Mouse (Mus musculus) brain, embryonic 14.5 days (tissue): Measurements from ENCODE around the gene Hoxa13.

ENCODE experiments used
- CTCF ChIP-seq: fragments of 200-500 bp; IDR thresholded peaks from 2 replicates; pipeline ENCODE4 v1.5.1; 2012; ENCODE audit warnings: inconsistent platforms, mild to moderate bottlenecking, moderate library complexity, borderline replicate concordance; ENCODE audit not compliant: insufficient read depth, insufficient read length; ENCODE audit errors: extremely low read depth
- POLR2A ChIP-seq: fragments of 200-500 bp; IDR thresholded peaks from 2 replicates; pipeline ENCODE4 v1.6.1; 2012; ENCODE audit warnings: mild to moderate bottlenecking, inconsistent platforms, borderline replicate concordance; ENCODE audit not compliant: poor library complexity, insufficient read depth, insufficient read length, severe bottlenecking; ENCODE audit errors: extremely low read depth

DNA sequence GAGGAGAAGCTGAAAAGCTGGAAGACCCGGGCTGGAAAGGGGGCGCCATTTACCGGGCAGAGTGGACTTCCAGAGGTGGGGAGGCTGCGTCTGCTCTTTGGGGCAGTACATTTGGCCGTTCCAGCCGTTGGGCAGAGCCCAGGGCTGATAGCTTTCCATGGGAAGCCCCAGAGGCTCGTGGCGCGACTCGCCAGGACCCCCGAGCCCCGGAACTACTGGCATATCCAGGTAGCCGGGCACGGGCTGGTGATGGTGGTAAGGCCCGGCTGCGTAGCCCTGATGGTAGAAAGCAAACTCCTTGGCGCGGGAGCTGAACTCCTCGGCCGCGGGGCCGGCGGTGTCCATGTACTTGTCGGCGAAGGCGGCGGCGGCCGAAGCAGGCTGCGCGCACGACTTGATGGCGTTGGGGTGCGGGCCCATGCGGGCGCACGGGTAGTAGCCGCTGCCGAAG lies 844 bp downstream of the Hoxa13 start:
- TF ChIP-seq CTCF, result no peak
- no peak for TF ChIP-seq POLR2A
